Mouse (Mus musculus) ES-Bruce4 (cell line): ENCODE results near the gene Ints2. TPM values are rescaled to one million over a fixed set of nuclear protein-coding genes. Genes with fewer than 3 reads are reported as not detected.
"Not testable (repeated sequence)": the region's sequence is repeated elsewhere in the genome, so short reads cannot be mapped to it uniquely, and the experiment has no call there.

ENCODE experiments used
- H3K27ac ChIP-seq: 2 replicates; pipeline ENCODE4 v1.5.1; 2012; ENCODE audit warnings: low read length, inconsistent platforms; ENCODE audit not compliant: insufficient read depth
- H3K27me3 ChIP-seq: 2 replicates; pipeline ENCODE4 v1.6.1; 2012; ENCODE audit warnings: mild to moderate bottlenecking, low read length, inconsistent platforms; ENCODE audit not compliant: control insufficient read depth, poor library complexity, insufficient read depth, severe bottlenecking
- H3K36me3 ChIP-seq: 2 replicates; pipeline ENCODE4 v1.6.1; 2012; ENCODE audit warnings: inconsistent platforms, mild to moderate bottlenecking, low read length, moderate library complexity; ENCODE audit not compliant: control insufficient read depth, poor library complexity, insufficient read depth, severe bottlenecking
- H3K4me1 ChIP-seq: one replicate; pipeline ENCODE4 v1.8.1; 2011; ENCODE audit warnings: low read length; ENCODE audit not compliant: control insufficient read depth, insufficient read depth
- H3K4me3 ChIP-seq: 2 replicates; pipeline ENCODE4 v1.5.1; 2011; ENCODE audit warnings: low read depth, mild to moderate bottlenecking, low read length
- H3K9ac ChIP-seq: 2 replicates; pipeline ENCODE4 v1.6.1; 2012; ENCODE audit warnings: low read depth, mild to moderate bottlenecking, inconsistent platforms; ENCODE audit not compliant: poor library complexity, severe bottlenecking
- H3K9me3 ChIP-seq: replicated peaks from 2 replicates; pipeline ENCODE4 v1.6.1; 2012; ENCODE audit warnings: mild to moderate bottlenecking, low read length, inconsistent platforms; ENCODE audit not compliant: control insufficient read depth, poor library complexity, insufficient read depth, severe bottlenecking
- CTCF ChIP-seq: IDR thresholded peaks from one replicate; pipeline ENCODE4 v1.8.1; 2011; ENCODE audit warnings: low read depth, low read length
- EP300 ChIP-seq: IDR thresholded peaks from 2 replicates; pipeline ENCODE4 v1.6.1; 2011; ENCODE audit warnings: low read depth, low read length; ENCODE audit not compliant: insufficient read depth
- POLR2A ChIP-seq: IDR thresholded peaks from one replicate; pipeline ENCODE4 v1.8.1; 2011; ENCODE audit warnings: low read length; ENCODE audit not compliant: insufficient read depth
- polyA plus RNA-seq: library from polyadenylated mRNA; stranded (reverse); fragments of >200 nt; gene quantifications from 2 replicates; pipeline ENCODE4 v1.2.4, GENCODE M21; 2011; ENCODE audit warnings: low read depth; ENCODE audit not compliant: missing spikeins, insufficient read depth, insufficient read length

Gene Ints2
- polyA plus RNA-seq = 48.7 and 51.0 TPM in 2 replicates

GRCm38 (mm10) chr11:86257460-86258076, at the start of gene Ints2:
Gene Ints2, minus strand, starts transcription at chr11:86257575.
- peak within 1 kb of the TSS; percentile 62 for H3K27ac ChIP-seq
- H3K27me3 ChIP-seq = no peaks in the 10 kb centered on the region
- no peaks in the 10 kb centered on the region for H3K9me3 ChIP-seq
- H3K4me3 ChIP-seq = peak within 1 kb of the TSS; percentile 88
- TF ChIP-seq CTCF (no peak), POLR2A (peak; percentile 78)
- peaks cover 5% of the 10 kb centered on the region for H3K36me3 ChIP-seq
- H3K4me1 ChIP-seq = no peaks in the 10 kb centered on the region
- H3K9ac ChIP-seq = peak within 1 kb of the TSS; percentile 83

- H3K9ac ChIP-seq, H3K4me3 ChIP-seq: not testable (repeated sequence)
- H3K36me3 ChIP-seq = peaks cover 11% of the 10 kb centered on the region
Measured at GRCm38 (mm10) chr11:86292201-86292600, 34.8 kb upstream of the Ints2 start.

GRCm38 (mm10) chr11:86291714-86292113, 34.3 kb upstream of the Ints2 start:
- Histone ChIP-seq H3K36me3 (peaks cover 11% of the 10 kb centered on the region), H3K4me3 (no peak overlapping the region), H3K4me1 (no peaks in the 10 kb centered on the region), H3K9me3 (no peaks in the 10 kb centered on the region), H3K27ac (no peak overlapping the region), H3K9ac (no peak overlapping the region), H3K27me3 (no peaks in the 10 kb centered on the region)
- TF ChIP-seq POLR2A = no peak
- no peak for TF ChIP-seq CTCF
- TF ChIP-seq EP300 = no peak

More at GRCm38 (mm10) chr11:86292201-86292600, 34.8 kb upstream of the Ints2 start:
- H3K4me1 ChIP-seq, H3K9me3 ChIP-seq, H3K27me3 ChIP-seq, H3K27ac ChIP-seq: not testable (repeated sequence)

- H3K36me3 ChIP-seq = peaks cover 37% of the 10 kb centered on the region
- no peak for TF ChIP-seq CTCF
- TF ChIP-seq EP300 = no peak
- no peak for TF ChIP-seq POLR2A
- H3K4me1 ChIP-seq = no peaks in the 10 kb centered on the region
- H3K9me3 ChIP-seq = no peaks in the 10 kb centered on the region
- no peak overlapping the region for H3K27ac ChIP-seq
- H3K9ac ChIP-seq = no peak overlapping the region
- no peaks in the 10 kb centered on the region for H3K27me3 ChIP-seq
- no peak overlapping the region for H3K4me3 ChIP-seq
Measured at GRCm38 (mm10) chr11:86285729-86286128, 28.4 kb upstream of the Ints2 start.

GRCm38 (mm10) chr11:86278442-86279102, 21.2 kb upstream of the Ints2 start:
- no peak overlapping the region for H3K4me3 ChIP-seq
- H3K27ac ChIP-seq = no peak overlapping the region
- H3K27me3 ChIP-seq = no peaks in the 10 kb centered on the region
- peaks cover 42% of the 10 kb centered on the region for H3K36me3 ChIP-seq
- TF ChIP-seq CTCF = no peak
- no peak for TF ChIP-seq POLR2A
- no peak for TF ChIP-seq EP300
- no peak overlapping the region for H3K9ac ChIP-seq
- no peaks in the 10 kb centered on the region for H3K9me3 ChIP-seq
- H3K4me1 ChIP-seq = no peaks in the 10 kb centered on the region

- Histone ChIP-seq H3K27me3 (no peaks in the 10 kb centered on the region), H3K4me3 (peak overlapping the region; percentile 88), H3K27ac (no peak overlapping the region), H3K4me1 (no peaks in the 10 kb centered on the region), H3K36me3 (peaks cover 6% of the 10 kb centered on the region), H3K9ac (peak overlapping the region; percentile 83), H3K9me3 (no peaks in the 10 kb centered on the region)
- TF ChIP-seq CTCF (no peak), EP300 (no peak), POLR2A (no peak)
Measured at GRCm38 (mm10) chr11:86257054-86257453, 321 bp downstream of the Ints2 start.
